Mouse (Mus musculus) intestine, embryonic 14.5 days (tissue): ENCODE results near the gene Rpl3l. TPM values are rescaled to one million over a fixed set of nuclear protein-coding genes. Genes with fewer than 3 reads are reported as not detected.
A peak's percentile ranks its signal among the peaks of the same experiment; 100 is the strongest.

Experiments
- ATAC-seq: fragments of 200-750 bp; cut with Nextera tagmentation; replicated peaks from 2 replicates; pipeline ENCODE4 v1.8.0; 2017; ENCODE audit warnings: low read depth, moderate number of reproducible peaks, moderate TSS enrichment, moderate library complexity; ENCODE audit not compliant: low FRiP score, low TSS enrichment
- DNase-seq: peaks from one replicate; pipeline ENCODE4 v3.0.0-alpha.2; 2018; ENCODE audit warnings: low spot score
- H3K27ac ChIP-seq: fragments of 300-500 bp; sonication (generic); 2 replicates; pipeline ENCODE4 v1.5.1; 2014; ENCODE audit warnings: low read depth, mild to moderate bottlenecking, control low read depth
- H3K27me3 ChIP-seq: fragments of 300-500 bp; sonication (generic); replicated peaks from 2 replicates; pipeline ENCODE4 v1.6.1; 2014; ENCODE audit warnings: low read length, control low read depth; ENCODE audit not compliant: control insufficient read depth, insufficient read depth
- H3K36me3 ChIP-seq: fragments of 300-500 bp; sonication (generic); 2 replicates; pipeline ENCODE4 v1.6.1; 2014; ENCODE audit warnings: low read length, control low read depth; ENCODE audit not compliant: control insufficient read depth, insufficient read depth
- H3K4me1 ChIP-seq: fragments of 300-500 bp; sonication (generic); replicated peaks from 2 replicates; pipeline ENCODE4 v1.6.1; 2014; ENCODE audit warnings: low read length, control low read depth, mixed read lengths; ENCODE audit not compliant: control insufficient read depth, insufficient read depth
- H3K4me2 ChIP-seq: fragments of 300-500 bp; sonication (generic); 2 replicates; pipeline ENCODE4 v1.6.1; 2014; ENCODE audit warnings: low read length
- H3K4me3 ChIP-seq: fragments of 300-500 bp; sonication (generic); 2 replicates; pipeline ENCODE4 v1.5.1; 2014; ENCODE audit warnings: low read depth, low read length, control low read depth, mixed read lengths
- H3K9ac ChIP-seq: fragments of 300-500 bp; sonication (generic); 2 replicates; pipeline ENCODE4 v1.6.1; 2014; ENCODE audit warnings: mild to moderate bottlenecking, low read length
- H3K9me3 ChIP-seq: fragments of 300-500 bp; sonication (generic); 2 replicates; pipeline ENCODE4 v1.6.1; 2016; ENCODE audit warnings: low read length, control low read depth; ENCODE audit not compliant: control insufficient read depth
- WGBS: fragments of 180-500 bp; shearing (Covaris S2); extraction: QIAGEN DNeasy Blood & Tissue Kit; methylation state at CpG from one replicate; pipeline ENCODE4 v1.1.7; 2014; 5-methylcytosine and 5-hydroxymethylcytosine counted together
- polyA plus RNA-seq: library from polyadenylated mRNA; unstranded; fragments of >200 nt; fragmentation: Nextera tagmentation; extraction: Ambion mirVana; gene quantifications from 2 replicates; pipeline ENCODE4 v1.2.1, GENCODE M21; 2014

The Rpl3l gene
- polyA plus RNA-seq, 1 experiment from 2014 or later = not detected

DNA sequence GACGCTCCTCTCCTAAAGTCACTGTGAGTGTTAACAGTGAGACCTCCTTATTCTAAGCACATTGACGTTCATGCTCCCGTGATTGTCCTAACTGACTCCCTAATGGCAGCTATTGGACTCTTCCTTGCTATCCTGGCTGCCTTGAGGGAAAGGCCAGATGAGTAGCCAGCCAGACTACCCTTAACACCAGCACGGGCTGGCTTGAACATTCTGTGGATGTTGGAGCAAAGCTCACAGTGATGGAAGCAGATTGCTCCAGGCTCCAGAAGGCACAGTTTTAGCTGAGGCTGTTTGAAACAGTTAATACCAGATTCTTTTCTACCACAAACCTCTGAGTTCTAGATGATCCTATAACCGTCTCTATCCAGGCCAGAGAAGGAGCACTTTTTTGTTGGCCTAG lies 16.3 kb downstream of the Rpl3l start:
- no peak overlapping the region for H3K9ac ChIP-seq
- no peak overlapping the region for H3K27ac ChIP-seq
- no peak for ATAC-seq
- DNase-seq = no peak
- H3K4me2 ChIP-seq = no peak overlapping the region
- H3K9me3 ChIP-seq = no peaks in the 10 kb centered on the region
- H3K4me3 ChIP-seq = no peak overlapping the region
- 0 out of 2 replicates have a peak, but pooled peaks cover 6% of the 10 kb centered on the region for H3K4me1 ChIP-seq
- WGBS = 71% methylated on average over 5 of the region's 5 CpGs
- no peaks in the 10 kb centered on the region for H3K27me3 ChIP-seq
- peaks cover 15% of the 10 kb centered on the region; the same call in 1 of the 2 replicates for H3K36me3 ChIP-seq

DNA sequence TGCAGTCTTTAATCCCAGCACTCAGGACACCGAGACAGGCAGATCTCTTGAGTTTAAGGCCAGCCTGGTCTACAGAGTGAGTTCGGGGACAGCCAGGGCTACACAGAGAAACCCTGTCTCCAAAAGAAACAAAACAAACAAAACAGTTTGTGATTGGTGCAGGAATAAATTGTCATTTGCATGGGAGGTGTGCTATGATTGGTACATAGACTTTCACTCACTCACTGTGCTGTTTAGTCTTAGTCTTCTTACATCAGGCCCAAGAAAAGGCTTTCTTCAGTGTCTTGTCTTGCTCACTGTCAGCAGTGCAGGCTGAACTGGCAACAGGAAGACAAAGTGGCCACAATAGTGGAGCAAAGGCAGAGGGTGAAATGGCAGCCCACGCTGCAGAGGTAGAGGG lies 16.8 kb downstream of the Rpl3l start:
- H3K9ac ChIP-seq = no peak overlapping the region
- no peak overlapping the region for H3K4me3 ChIP-seq
- 73% methylated on average over 3 of the region's 3 CpGs for WGBS

DNA sequence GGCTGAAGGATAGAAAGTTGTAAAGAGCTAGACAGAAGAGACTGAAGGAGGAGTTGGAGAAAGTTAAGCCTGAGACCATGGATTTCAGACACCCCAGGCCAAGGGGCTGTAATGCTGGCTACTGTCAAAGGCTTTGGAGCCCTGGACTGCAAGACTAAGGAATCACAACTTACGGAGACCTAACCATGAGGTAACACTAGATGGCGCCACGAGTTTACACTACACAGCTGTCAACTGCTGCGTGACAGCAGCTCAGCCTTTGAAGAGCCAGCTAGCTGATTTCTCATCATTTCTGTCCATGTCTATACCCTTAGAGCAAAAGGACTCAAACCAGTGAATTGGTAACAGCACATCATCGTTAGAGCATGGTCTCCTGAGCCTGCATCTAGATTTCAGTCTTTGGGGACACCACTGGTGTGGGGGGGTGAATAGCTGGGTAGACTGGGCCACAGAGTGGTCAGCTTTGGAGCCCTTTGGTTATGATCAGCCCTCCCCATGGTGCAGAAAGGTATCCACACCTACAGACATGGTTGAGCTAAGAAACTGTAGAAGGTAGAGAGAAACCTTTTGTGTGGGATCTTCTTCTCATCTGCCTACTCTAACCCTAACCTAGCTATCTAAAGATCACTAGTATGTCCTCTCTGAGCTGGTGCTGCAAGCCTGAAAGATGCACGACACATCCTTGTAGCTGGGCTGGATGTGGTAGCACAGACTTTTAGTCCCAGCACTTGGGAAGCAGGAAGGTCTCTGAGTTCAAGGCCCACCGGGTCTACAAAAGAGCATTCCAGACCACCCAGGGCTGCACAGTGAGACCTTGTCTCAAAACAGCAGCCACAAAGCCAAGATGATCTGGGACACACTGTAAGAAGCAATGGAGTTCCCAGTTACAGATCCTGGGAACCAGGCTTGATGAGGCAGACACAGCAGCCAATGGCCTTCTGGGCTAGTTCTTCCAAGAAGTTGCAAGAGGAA lies 18.2 kb downstream of the Rpl3l start:
- ATAC-seq = peak; percentile 56; the same call in 1 of the 2 replicates
- Histone ChIP-seq H3K4me1 (0 out of 2 replicates have a peak, but pooled peaks cover 6% of the 10 kb centered on the region), H3K9me3 (no peaks in the 10 kb centered on the region)

More for the DNA sequence above, 16.8 kb downstream of the Rpl3l start:
- Histone ChIP-seq H3K36me3 (peaks cover 15% of the 10 kb centered on the region; the same call in 1 of the 2 replicates), H3K27ac (no peak overlapping the region), H3K4me2 (no peak overlapping the region), H3K27me3 (no peaks in the 10 kb centered on the region), H3K9me3 (no peaks in the 10 kb centered on the region), H3K4me1 (0 out of 2 replicates have a peak, but pooled peaks cover 6% of the 10 kb centered on the region)
- ATAC-seq = no peak
- no peak for DNase-seq

DNA sequence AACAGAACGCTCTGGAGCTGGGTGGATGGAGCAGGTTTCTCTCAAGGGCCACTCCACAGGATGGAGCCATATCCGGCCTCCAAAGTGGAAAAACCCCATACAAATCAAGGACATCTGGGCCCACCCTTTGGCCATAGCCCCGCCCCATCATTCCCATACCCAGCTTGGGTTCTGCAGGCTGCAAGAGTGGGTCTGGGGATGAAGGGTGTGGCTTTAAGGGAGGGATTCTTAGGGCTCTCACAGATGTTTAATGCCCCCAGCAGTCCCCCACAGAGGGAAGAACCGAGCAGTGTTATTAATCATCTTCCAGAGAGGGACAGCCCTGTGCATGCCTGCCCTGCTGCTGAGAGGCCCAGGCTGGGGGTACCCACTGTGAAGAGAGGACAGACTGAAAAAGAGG lies 19.4 kb downstream of the Rpl3l start:
- no peak overlapping the region for H3K4me2 ChIP-seq
- WGBS = 36% methylated on average over 4 of the region's 4 CpGs
- peaks cover 21% of the 10 kb centered on the region for H3K27me3 ChIP-seq
- H3K9me3 ChIP-seq = no peaks in the 10 kb centered on the region
- H3K27ac ChIP-seq = no peak overlapping the region
- DNase-seq (no peak), ATAC-seq (no peak)
- no peak overlapping the region for H3K9ac ChIP-seq
- H3K4me1 ChIP-seq = 0 out of 2 replicates have a peak, but pooled peaks cover 6% of the 10 kb centered on the region
- H3K36me3 ChIP-seq = peaks cover 2% of the 10 kb centered on the region; the same call in 1 of the 2 replicates
- H3K4me3 ChIP-seq = no peak overlapping the region

More for the DNA sequence above, 18.2 kb downstream of the Rpl3l start:
- H3K4me3 ChIP-seq = no peak overlapping the region
- peaks cover 9% of the 10 kb centered on the region; the same call in 1 of the 2 replicates for H3K36me3 ChIP-seq
- H3K9ac ChIP-seq = no peak overlapping the region
- no peak overlapping the region for H3K4me2 ChIP-seq
- WGBS = 25% methylated on average over 7 of the region's 7 CpGs
- DNase-seq = peak; percentile 90
- H3K27me3 ChIP-seq = peaks cover 11% of the 10 kb centered on the region
- H3K27ac ChIP-seq = no peak overlapping the region

DNA sequence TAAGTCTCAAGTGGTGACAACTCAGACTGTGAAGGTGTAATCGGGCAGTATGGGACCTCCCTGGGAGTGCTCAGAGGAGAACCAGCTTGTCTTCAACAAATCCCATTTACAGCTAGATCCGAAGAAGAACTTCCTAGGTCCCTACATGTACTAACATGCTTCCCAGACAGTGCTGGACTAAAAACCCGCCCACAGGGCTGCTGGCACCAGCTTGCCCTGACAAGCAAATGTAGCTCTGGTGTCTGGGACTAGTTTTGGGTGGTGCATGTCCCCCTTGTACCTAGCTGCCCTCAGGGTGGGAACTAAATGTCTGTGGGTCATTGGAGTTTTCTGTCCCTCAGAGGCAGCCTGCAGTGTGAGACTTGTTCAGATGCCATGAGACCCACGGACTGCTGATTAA lies 23.9 kb downstream of the Rpl3l start:
- H3K9me3 ChIP-seq = no peaks in the 10 kb centered on the region
- ATAC-seq = no peak
- no peak overlapping the region for H3K9ac ChIP-seq
- no peak overlapping the region for H3K4me3 ChIP-seq
- H3K4me2 ChIP-seq = no peak overlapping the region
- peaks cover 21% of the 10 kb centered on the region; the same call in 1 of the 2 replicates for H3K4me1 ChIP-seq
- H3K27me3 ChIP-seq = peaks cover 56% of the 10 kb centered on the region
- no peak overlapping the region for H3K27ac ChIP-seq
- H3K36me3 ChIP-seq = no peaks in the 10 kb centered on the region
- WGBS = 24% methylated on average over 4 of the region's 4 CpGs
- no peak for DNase-seq

DNA sequence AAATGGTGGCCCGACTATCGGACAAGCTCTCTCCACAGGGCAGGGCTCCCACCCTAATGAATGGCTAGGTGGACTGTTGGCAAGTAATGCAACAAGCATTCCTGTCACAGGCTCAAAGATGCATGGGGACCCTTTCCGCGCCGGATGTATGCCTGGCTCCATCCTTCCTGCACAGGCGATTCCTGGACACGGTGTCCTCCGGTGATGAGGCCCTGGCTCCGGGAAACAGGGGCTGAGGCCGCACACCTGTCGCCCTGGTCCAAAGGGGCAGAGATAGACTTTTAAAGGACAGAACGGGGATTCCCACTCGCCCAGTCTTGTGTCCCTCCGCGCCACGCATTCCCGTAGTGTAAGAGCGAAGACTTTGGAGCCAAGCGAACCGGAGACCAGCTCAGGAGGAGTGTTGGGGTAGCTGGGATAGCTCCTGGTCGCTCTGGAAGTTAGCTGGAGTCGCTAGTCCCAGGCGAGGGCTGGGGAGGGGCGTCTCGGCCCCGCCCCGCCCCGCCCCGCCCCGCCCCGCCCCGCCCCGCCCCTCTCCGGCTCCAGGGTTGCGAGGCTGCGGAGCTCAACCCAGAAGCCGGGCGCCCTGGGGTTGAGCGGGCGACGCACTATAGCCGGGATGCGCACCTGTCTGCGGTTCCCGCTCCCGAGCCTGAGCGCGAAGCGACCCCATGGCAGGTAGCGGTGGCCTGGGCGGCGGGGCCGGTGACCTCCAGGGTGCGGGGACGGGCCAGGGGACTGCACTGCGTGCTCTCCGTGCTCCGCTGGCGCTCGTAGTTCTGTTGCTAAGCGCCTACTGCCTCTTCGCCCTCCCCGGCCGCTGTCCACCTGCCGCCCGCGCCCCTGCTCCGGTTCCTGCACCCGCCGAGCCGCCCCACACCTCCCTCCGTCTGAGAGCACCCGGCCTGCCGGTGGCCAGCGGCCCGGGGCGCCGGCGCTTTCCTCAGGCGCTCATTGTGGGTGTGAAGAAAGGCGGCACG lies 25.1 kb downstream of the Rpl3l start, which contains the start of gene Hs3st6:
Hs3st6 (plus strand) TSS at position 574 of the 980 bp plus-strand sequence.
- WGBS = under 1% methylated on average over 59 of the region's 82 CpGs

DNA sequence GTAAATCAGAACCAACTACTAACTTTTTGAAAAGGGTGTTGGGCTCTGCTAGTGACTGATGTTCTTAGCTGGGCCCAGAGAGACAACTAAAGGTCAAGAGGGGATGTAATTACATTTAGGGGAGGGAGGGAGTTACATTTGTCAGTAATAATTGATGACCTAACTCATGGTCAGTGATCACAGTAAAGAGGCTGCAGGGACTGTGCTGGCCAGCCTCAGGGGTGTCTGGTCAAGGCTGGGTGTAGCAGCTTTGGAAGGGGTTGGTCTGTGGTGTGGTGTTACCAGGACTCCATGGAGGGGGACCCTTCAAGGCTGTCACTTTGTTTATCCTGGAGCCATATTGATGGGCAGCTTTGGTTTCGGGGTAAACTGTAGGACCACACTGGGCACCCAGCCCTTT lies 29.8 kb downstream of the Rpl3l start:
- 64% methylated on average over 1 of the region's 1 CpGs for WGBS
- Histone ChIP-seq H3K4me1 (peaks cover 12% of the 10 kb centered on the region; the same call in 1 of the 2 replicates), H3K4me3 (no peak overlapping the region), H3K36me3 (no peaks in the 10 kb centered on the region), H3K9ac (no peak overlapping the region), H3K9me3 (no peaks in the 10 kb centered on the region), H3K4me2 (no peak overlapping the region), H3K27me3 (peaks cover 31% of the 10 kb centered on the region), H3K27ac (no peak overlapping the region)
- DNase-seq (no peak), ATAC-seq (no peak)

More for the DNA sequence above, 25.1 kb downstream of the Rpl3l start, which contains the start of gene Hs3st6:
- no peak within 1 kb of the TSS for H3K27ac ChIP-seq
- no peaks in the 10 kb centered on the region for H3K36me3 ChIP-seq
- H3K27me3 ChIP-seq = peaks cover 56% of the 10 kb centered on the region
- H3K9ac ChIP-seq = 0 out of 2 replicates have a peak within 1 kb of the TSS, but pooled peaks have one; percentile 20
- ATAC-seq = peak; percentile 89
- H3K4me1 ChIP-seq = peaks cover 15% of the 10 kb centered on the region; the same call in 1 of the 2 replicates
- peak within 1 kb of the TSS; percentile 88 for H3K4me2 ChIP-seq
- H3K4me3 ChIP-seq = peak within 1 kb of the TSS; percentile 41
- DNase-seq = peak; percentile 83
- H3K9me3 ChIP-seq = no peaks in the 10 kb centered on the region

DNA sequence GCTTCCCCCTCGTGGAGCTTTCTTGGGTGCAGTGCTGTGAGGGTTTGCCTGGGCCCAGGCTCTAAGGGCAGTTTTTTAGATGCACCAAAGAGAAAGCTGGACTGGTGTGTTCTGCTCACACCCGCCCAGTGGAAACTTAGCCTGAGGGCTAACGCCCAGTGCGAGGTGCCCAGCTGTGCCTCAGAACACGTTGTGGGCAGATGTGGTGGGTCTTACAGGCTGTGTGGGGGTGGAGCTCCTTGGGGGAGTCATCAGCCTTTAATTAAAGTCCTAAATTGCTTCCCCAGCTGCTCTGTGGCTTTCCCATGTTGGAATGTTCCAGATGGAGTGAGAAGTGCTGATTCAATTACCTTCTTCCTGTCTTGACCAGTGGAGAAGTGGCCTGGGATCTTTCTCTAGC lies 33.5 kb downstream of the Rpl3l start:
- no peaks in the 10 kb centered on the region for H3K36me3 ChIP-seq
- H3K9me3 ChIP-seq = no peaks in the 10 kb centered on the region
- no peak overlapping the region for H3K4me2 ChIP-seq
- 59% methylated on average over 5 of the region's 5 CpGs for WGBS
- H3K27ac ChIP-seq = no peak overlapping the region
- H3K4me1 ChIP-seq = no peaks in the 10 kb centered on the region; the same call in 1 of the 2 replicates
- no peak for ATAC-seq
- no peak overlapping the region for H3K9ac ChIP-seq
- H3K27me3 ChIP-seq = no peaks in the 10 kb centered on the region
- DNase-seq = no peak
- no peak overlapping the region for H3K4me3 ChIP-seq
